Mouse (Mus musculus) lung, postnatal 0 days (tissue): ENCODE measurements around the gene Cyp2s1.

Experiments used
- CTCF ChIP-seq: IDR thresholded peaks from 2 replicates; pipeline ENCODE4 v1.5.1; 2016; ENCODE audit warnings: antibody characterized with exemption, mild to moderate bottlenecking
- EP300 ChIP-seq: IDR thresholded peaks from 2 replicates; pipeline ENCODE4 v1.6.1; 2016; ENCODE audit warnings: antibody characterized with exemption, mild to moderate bottlenecking, control low read depth

DNA sequence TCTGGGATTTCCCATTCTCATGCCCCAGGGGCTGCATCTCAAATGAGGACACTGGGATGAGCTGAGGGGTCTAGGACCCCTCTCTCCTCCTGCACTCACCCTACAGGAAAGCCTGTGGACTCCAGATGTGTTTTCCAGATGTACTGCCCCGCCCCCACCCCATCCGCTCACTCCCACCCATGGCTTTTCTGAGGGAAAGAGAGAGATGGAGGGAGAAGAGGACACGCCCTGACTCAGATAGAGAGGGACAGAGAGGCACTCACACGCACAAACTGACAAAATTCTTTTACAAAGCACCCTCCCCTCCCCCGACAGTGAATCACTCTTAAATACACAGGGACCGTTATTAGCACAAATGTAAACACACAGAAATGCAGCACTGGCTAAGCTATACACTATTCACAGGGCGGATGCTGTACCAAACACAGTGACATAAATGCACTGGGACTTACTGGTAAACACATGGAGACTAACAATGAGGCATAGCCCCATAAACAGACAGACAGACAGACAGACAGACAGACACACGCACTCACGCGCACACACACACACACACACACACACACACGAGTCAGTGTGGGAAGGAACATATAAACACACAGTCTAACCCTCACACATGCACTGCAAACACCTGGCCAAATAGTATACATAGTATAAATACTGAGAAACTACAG lies 34.6 kb downstream of the Cyp2s1 start:
- TF ChIP-seq EP300 (peak; percentile 83; the same call in 1 of the 2 replicates), CTCF (no peak)
